Mouse (Mus musculus) layer of hippocampus, postnatal 36 days (tissue): ENCODE measurements at regions not wholly inside any gene's neighbourhood (a gene's known extent, or its start where the extent isn't known, plus 50 kb on each side); places are given as distances from the start of the nearest gene placed in this dataset.

ENCODE experiments used
- DNase-seq, 2 experiments: peaks; one replicate each; pipeline ENCODE4 v3.0.0; 2022

- peak; percentile 27 to 49 for DNase-seq
Observed at GRCm38 (mm10) chr10:45009676-45010075, 57.3 kb upstream of the Prep start.

- no peak for DNase-seq
Observed at GRCm38 (mm10) chr10:45009235-45009634, 57.8 kb upstream of the Prep start.

- DNase-seq, result no peak
Observed at GRCm38 (mm10) chr10:45004037-45004653, 62.9 kb upstream of the Prep start.

- DNase-seq, result no peak
Observed at GRCm38 (mm10) chr10:45003344-45003681, 63.7 kb upstream of the Prep start.

- no peak for DNase-seq
Observed at GRCm38 (mm10) chr10:45002637-45003343, 64.2 kb upstream of the Prep start.

- DNase-seq, result peak in 1 of 2 experiments; percentile 33
Observed at GRCm38 (mm10) chr10:45000873-45001859, 65.8 kb upstream of the Prep start.

GRCm38 (mm10) chr10:45000027-45000840 lies 66.8 kb upstream of the Prep start:
- DNase-seq, result peak in 1 of 2 experiments; percentile 5

GRCm38 (mm10) chr10:44997906-44998289 lies 69.1 kb upstream of the Prep start:
- no peak for DNase-seq

GRCm38 (mm10) chr10:44997184-44997905 lies 69.7 kb upstream of the Prep start:
- no peak for DNase-seq

- no peak for DNase-seq
Observed at GRCm38 (mm10) chr10:44995756-44996155, 71.2 kb upstream of the Prep start.

GRCm38 (mm10) chr10:44994385-44995281 lies 72.4 kb upstream of the Prep start:
- no peak for DNase-seq

- no peak for DNase-seq
Observed at GRCm38 (mm10) chr10:44993470-44994260, 73.3 kb upstream of the Prep start.

GRCm38 (mm10) chr10:44989539-44989938 lies 77.5 kb upstream of the Prep start:
- DNase-seq, result no peak

GRCm38 (mm10) chr10:44988756-44989155 lies 78.2 kb upstream of the Prep start:
- no peak for DNase-seq

GRCm38 (mm10) chr10:44987615-44988014 lies 79.4 kb upstream of the Prep start:
- no peak for DNase-seq

GRCm38 (mm10) chr10:44981913-44982312 lies 85.1 kb upstream of the Prep start:
- DNase-seq, result no peak

GRCm38 (mm10) chr10:44976815-44977214 lies 90.2 kb upstream of the Prep start:
- no peak for DNase-seq

GRCm38 (mm10) chr10:44971911-44972310 lies 95.1 kb upstream of the Prep start:
- DNase-seq, result no peak

- no peak for DNase-seq
Observed at GRCm38 (mm10) chr10:44959968-44960367, 107.0 kb upstream of the Prep start.
